Mouse (Mus musculus): ENCODE measurements at regions not wholly inside any gene's neighbourhood (a gene's known extent, or its start where the extent isn't known, plus 50 kb on each side); places are given as distances from the start of the nearest gene placed in this dataset.

DNA sequence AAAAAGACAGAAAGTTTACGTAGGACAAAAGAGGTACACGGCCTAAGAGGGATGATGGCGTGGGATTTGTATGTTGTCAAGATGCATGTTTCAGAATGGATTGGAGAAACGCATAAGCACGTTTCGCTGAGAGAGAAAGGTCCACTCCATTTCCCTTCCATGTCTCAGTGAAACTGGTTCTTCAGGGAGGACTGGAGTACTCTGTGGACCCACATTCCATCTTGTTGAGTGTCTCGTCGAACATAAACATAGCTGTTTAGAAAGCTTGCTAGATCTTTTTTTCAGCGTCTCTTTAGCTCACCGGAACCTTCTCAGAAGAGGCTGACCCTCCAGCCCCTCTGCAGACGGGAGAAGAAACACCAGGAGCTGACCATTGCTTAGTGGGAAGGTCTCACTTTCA is 145.5 kb downstream of the Evx1 start:
- WGBS, result 83% methylated on average over 11 of the region's 11 CpGs
- Histone ChIP-seq H3K27me3 (ENCODE audit: control insufficient read depth, insufficient read depth, low read length) (no peaks in the 10 kb centered on the region), H3K4me2 (ENCODE audit: low read length) (no peak overlapping the region), H3K4me3 (ENCODE audit: control insufficient read depth in 1 of 2, insufficient read depth in 1 of 2, low read depth in 1 of 2, low read length in 2 of 2) (no peak overlapping the region), H3K27ac (replicated peaks in 1 of 2; ENCODE audit: control insufficient read depth in 1 of 2, insufficient read depth in 1 of 2, low read depth in 2 of 2, low read length in 2 of 2) (no peak overlapping the region), H3K9ac (ENCODE audit: low read length) (no peak overlapping the region), H3K9me3 (ENCODE audit: control insufficient read depth, low read length) (peaks cover 8% of the 10 kb centered on the region; the same call in 1 of the 2 replicates), H3K4me1 (ENCODE audit: control insufficient read depth in 2 of 2, insufficient read depth in 2 of 2, low read length in 2 of 2) (no peaks in the 10 kb centered on the region), H3K36me3 (ENCODE audit: control insufficient read depth, insufficient read depth, low read length) (no peaks in the 10 kb centered on the region)
- ATAC-seq (ENCODE audit: insufficient number of reproducible peaks, insufficient read depth, low FRiP score, low read depth), result no peak

DNA sequence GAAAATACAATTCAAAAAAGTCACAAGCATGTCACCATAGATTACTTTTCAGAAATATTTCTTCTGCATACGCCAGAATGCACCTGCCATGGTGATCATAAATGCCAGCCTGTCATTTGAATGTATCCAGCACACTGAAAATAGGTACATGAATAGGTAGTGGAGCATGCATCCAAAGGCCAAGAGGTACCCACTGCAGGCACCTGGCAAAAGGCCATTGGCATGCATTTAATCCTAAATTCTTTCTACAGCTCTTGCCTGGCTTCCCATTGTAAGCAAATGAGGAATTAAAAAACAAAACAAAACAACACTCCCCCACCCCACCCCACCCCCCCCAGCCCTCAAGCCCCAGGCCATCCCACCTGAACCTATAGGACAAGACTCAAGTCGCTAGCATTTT is 147.9 kb downstream of the Evx1 start:
- 70% methylated on average over 2 of the region's 2 CpGs for WGBS
- Histone ChIP-seq H3K4me1 (ENCODE audit: control insufficient read depth in 2 of 2, insufficient read depth in 2 of 2, low read length in 2 of 2) (no peaks in the 10 kb centered on the region), H3K27me3 (ENCODE audit: control insufficient read depth, insufficient read depth, low read length) (no peaks in the 10 kb centered on the region), H3K27ac (replicated peaks in 1 of 2; ENCODE audit: control insufficient read depth in 1 of 2, insufficient read depth in 1 of 2, low read depth in 2 of 2, low read length in 2 of 2) (no peak overlapping the region), H3K4me3 (ENCODE audit: control insufficient read depth in 1 of 2, insufficient read depth in 1 of 2, low read depth in 1 of 2, low read length in 2 of 2) (no peak overlapping the region), H3K9me3 (ENCODE audit: control insufficient read depth, low read length) (peaks cover 8% of the 10 kb centered on the region; the same call in 1 of the 2 replicates), H3K36me3 (ENCODE audit: control insufficient read depth, insufficient read depth, low read length) (no peaks in the 10 kb centered on the region), H3K9ac (ENCODE audit: low read length) (no peak overlapping the region), H3K4me2 (ENCODE audit: low read length) (no peak overlapping the region)
- no peak for ATAC-seq (ENCODE audit: insufficient number of reproducible peaks, insufficient read depth, low FRiP score, low read depth)

DNA sequence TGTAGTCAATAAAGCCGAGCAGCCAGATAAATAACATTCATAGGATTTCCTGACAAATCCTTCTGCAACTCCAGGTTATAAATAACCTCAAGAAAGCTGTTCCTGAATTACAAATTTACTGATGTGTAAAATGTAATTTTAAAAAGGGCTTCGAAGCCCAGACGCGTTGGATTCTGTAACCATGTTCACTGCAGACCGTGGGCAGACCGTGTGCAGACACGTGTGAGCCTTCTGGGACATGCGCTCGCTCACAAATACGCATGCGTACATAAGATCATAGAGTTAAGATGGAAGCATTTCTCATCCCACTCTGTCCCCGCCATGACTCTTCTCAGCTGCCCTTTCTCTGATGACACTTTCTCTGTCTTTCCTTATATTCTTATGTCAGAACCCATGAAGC is 150.1 kb downstream of the Evx1 start:
- WGBS, result 94% methylated on average over 12 of the region's 12 CpGs
- Histone ChIP-seq H3K4me3 (ENCODE audit: control insufficient read depth in 1 of 2, insufficient read depth in 1 of 2, low read depth in 1 of 2, low read length in 2 of 2) (no peak overlapping the region), H3K27ac (replicated peaks in 1 of 2; ENCODE audit: control insufficient read depth in 1 of 2, insufficient read depth in 1 of 2, low read depth in 2 of 2, low read length in 2 of 2) (no peak overlapping the region), H3K4me1 (ENCODE audit: control insufficient read depth in 2 of 2, insufficient read depth in 2 of 2, low read length in 2 of 2) (no peaks in the 10 kb centered on the region; a peak in 1 of 4 replicates), H3K9ac (ENCODE audit: low read length) (no peak overlapping the region), H3K4me2 (ENCODE audit: low read length) (no peak overlapping the region), H3K36me3 (ENCODE audit: control insufficient read depth, insufficient read depth, low read length) (no peaks in the 10 kb centered on the region), H3K27me3 (ENCODE audit: control insufficient read depth, insufficient read depth, low read length) (no peaks in the 10 kb centered on the region), H3K9me3 (ENCODE audit: control insufficient read depth, low read length) (peaks cover 2% of the 10 kb centered on the region; the same call in 1 of the 2 replicates)
- no peak for ATAC-seq (ENCODE audit: insufficient number of reproducible peaks, insufficient read depth, low FRiP score, low read depth)

DNA sequence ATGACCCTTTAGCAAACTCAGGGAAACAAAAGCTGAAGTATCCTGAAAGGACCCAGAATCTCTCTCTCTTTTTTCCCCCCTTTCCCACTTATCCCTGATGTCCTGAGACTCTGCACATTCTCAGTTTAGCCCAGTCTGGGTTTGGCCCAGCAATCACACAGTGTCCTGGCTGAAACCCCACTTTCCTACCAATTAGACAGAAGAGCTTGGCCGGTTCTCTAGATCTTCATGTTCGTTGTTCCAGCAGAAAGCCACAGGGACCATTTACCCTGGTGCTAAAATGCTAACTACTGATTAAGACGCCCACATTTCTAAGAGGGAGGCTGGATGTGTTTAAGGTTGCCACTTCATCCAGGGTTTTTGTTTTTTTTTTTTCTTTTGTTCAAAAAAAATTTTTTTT is 151.3 kb downstream of the Evx1 start:
- no peak overlapping the region for H3K9ac ChIP-seq (ENCODE audit: low read length)
- no peak overlapping the region for H3K27ac ChIP-seq (replicated peaks in 1 of 2; ENCODE audit: control insufficient read depth in 1 of 2, insufficient read depth in 1 of 2, low read depth in 2 of 2, low read length in 2 of 2)
- H3K27me3 ChIP-seq (ENCODE audit: control insufficient read depth, insufficient read depth, low read length), result no peaks in the 10 kb centered on the region
- no peaks in the 10 kb centered on the region for H3K36me3 ChIP-seq (ENCODE audit: control insufficient read depth, insufficient read depth, low read length)
- WGBS, result 69% methylated on average over 3 of the region's 3 CpGs
- H3K4me2 ChIP-seq (ENCODE audit: low read length), result no peak overlapping the region
- no peaks in the 10 kb centered on the region; a peak in 1 of 4 replicates for H3K4me1 ChIP-seq (ENCODE audit: control insufficient read depth in 2 of 2, insufficient read depth in 2 of 2, low read length in 2 of 2)
- 0 out of 2 replicates have a peak, but pooled peaks cover 2% of the 10 kb centered on the region for H3K9me3 ChIP-seq (ENCODE audit: control insufficient read depth, low read length)
- H3K4me3 ChIP-seq (ENCODE audit: control insufficient read depth in 1 of 2, insufficient read depth in 1 of 2, low read depth in 1 of 2, low read length in 2 of 2), result no peak overlapping the region
- ATAC-seq (ENCODE audit: insufficient number of reproducible peaks, insufficient read depth, low FRiP score, low read depth), result no peak

DNA sequence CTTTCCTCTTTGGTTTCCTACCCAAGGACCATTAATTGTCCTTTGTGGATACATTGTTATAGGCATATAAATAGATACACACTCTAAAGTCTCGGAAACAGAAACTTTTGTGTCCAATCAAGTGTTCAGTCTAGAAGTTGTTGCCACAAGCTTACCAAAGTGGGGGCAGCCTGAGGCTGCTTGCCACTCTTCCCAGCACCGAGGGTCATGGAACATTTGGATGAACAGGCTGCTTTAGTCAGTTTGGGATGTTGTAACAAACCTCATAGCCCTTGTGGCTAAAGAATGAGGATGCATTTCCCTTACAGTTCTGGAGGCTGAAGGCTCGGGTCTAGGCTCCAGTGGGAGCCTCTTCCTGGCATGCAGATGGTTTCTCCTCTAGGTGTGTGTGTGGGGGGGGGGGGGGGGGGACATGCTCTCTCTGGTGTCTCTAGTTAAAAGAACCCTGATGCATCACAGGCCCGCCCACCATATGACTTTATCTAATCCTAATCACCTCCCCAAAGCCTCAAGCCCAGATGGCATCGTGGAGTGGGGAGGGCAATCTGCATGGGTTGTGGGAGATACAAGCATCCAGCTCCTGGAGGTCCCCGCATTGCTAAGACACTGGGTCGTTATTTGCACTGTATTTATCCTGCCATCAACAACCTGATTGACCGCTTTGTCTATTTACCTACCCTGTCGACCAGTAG is 152.7 kb downstream of the Evx1 start:
- 69% methylated on average over 9 of the region's 9 CpGs for WGBS
- no peak overlapping the region for H3K4me2 ChIP-seq (ENCODE audit: low read length)
- H3K27me3 ChIP-seq (ENCODE audit: control insufficient read depth, insufficient read depth, low read length), result no peaks in the 10 kb centered on the region

DNA sequence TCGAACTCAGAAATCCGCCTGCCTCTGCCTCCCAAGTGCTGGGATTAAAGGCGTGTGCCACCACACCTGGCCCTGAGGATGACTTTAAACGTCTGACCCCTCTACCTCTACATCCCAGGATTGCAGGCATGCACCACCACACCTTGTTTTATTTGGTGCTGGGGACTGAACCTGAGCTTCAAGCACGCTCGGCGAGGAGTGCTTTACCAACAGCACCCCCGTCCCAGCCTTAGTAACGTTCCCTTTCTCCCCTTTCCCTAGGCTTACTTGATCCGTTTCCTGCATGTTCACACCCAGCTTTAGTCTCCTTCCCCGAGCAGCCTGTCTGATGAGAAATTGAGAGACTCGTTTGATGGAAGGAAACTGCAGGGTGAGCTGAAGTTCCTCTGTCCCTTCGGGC is 157.5 kb downstream of the Evx1 start:
- H3K9ac ChIP-seq (ENCODE audit: low read length), result no peak overlapping the region
- ATAC-seq (ENCODE audit: insufficient number of reproducible peaks, insufficient read depth, low FRiP score, low read depth), result no peak
- 0 out of 2 replicates have a peak, but pooled peaks cover 3% of the 10 kb centered on the region for H3K27me3 ChIP-seq (ENCODE audit: control insufficient read depth, insufficient read depth, low read length)
- no peaks in the 10 kb centered on the region; a peak in 1 of 4 replicates for H3K4me1 ChIP-seq (ENCODE audit: control insufficient read depth in 2 of 2, insufficient read depth in 2 of 2, low read length in 2 of 2)
- H3K36me3 ChIP-seq (ENCODE audit: control insufficient read depth, insufficient read depth, low read length), result no peaks in the 10 kb centered on the region
- H3K4me3 ChIP-seq (ENCODE audit: control insufficient read depth in 1 of 2, insufficient read depth in 1 of 2, low read depth in 1 of 2, low read length in 2 of 2), result no peak overlapping the region
- 71% methylated on average over 13 of the region's 13 CpGs for WGBS
- no peaks in the 10 kb centered on the region for H3K9me3 ChIP-seq (ENCODE audit: control insufficient read depth, low read length)
- H3K4me2 ChIP-seq (ENCODE audit: low read length), result no peak overlapping the region
- H3K27ac ChIP-seq (replicated peaks in 1 of 2; ENCODE audit: control insufficient read depth in 1 of 2, insufficient read depth in 1 of 2, low read depth in 2 of 2, low read length in 2 of 2), result no peak overlapping the region

More for the DNA sequence above, 152.7 kb downstream of the Evx1 start:
- no peak overlapping the region for H3K9ac ChIP-seq (ENCODE audit: low read length)
- H3K36me3 ChIP-seq (ENCODE audit: control insufficient read depth, insufficient read depth, low read length), result no peaks in the 10 kb centered on the region
- H3K4me3 ChIP-seq (ENCODE audit: control insufficient read depth in 1 of 2, insufficient read depth in 1 of 2, low read depth in 1 of 2, low read length in 2 of 2), result no peak overlapping the region
- H3K27ac ChIP-seq (replicated peaks in 1 of 2; ENCODE audit: control insufficient read depth in 1 of 2, insufficient read depth in 1 of 2, low read depth in 2 of 2, low read length in 2 of 2), result no peak overlapping the region
- no peaks in the 10 kb centered on the region; a peak in 1 of 4 replicates for H3K4me1 ChIP-seq (ENCODE audit: control insufficient read depth in 2 of 2, insufficient read depth in 2 of 2, low read length in 2 of 2)
- 0 out of 2 replicates have a peak, but pooled peaks cover 2% of the 10 kb centered on the region for H3K9me3 ChIP-seq (ENCODE audit: control insufficient read depth, low read length)
- no peak for ATAC-seq (ENCODE audit: insufficient number of reproducible peaks, insufficient read depth, low FRiP score, low read depth)

DNA sequence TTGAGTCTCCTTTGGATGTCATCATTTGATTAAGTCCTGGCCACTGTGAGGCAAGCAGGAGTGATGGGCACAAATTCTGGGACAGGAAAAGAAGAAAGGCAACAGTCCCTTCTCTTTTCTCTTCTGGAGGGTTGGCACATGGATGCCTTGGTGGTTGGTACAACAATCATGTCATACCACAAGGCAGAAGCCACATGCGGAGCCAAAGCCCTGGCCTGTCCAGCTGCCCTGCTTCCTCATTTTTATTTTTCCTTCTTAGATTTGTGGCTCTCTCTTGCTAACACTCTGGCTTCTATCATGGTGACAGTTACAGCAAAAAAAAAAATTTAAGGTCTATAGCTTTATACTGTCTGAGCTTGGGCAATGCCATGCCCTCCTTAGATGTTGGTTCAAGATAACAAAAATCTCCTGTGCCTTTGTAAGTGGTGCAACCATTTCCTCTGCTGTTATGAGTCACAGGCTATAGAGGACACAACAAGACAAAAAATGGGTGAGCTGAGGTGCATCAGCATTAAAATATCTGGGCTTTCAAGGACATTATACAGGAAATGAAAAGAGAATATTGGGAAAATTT is 158.2 kb downstream of the Evx1 start:
- H3K4me2 ChIP-seq (ENCODE audit: low read length), result no peak overlapping the region
- no peak overlapping the region for H3K4me3 ChIP-seq (ENCODE audit: control insufficient read depth in 1 of 2, insufficient read depth in 1 of 2, low read depth in 1 of 2, low read length in 2 of 2)
- 95% methylated on average over 1 of the region's 1 CpGs for WGBS
- H3K9ac ChIP-seq (ENCODE audit: low read length), result no peak overlapping the region
- 0 out of 2 replicates have a peak, but pooled peaks cover 3% of the 10 kb centered on the region for H3K27me3 ChIP-seq (ENCODE audit: control insufficient read depth, insufficient read depth, low read length)
- no peaks in the 10 kb centered on the region for H3K9me3 ChIP-seq (ENCODE audit: control insufficient read depth, low read length)
- no peaks in the 10 kb centered on the region for H3K36me3 ChIP-seq (ENCODE audit: control insufficient read depth, insufficient read depth, low read length)
- H3K27ac ChIP-seq (replicated peaks in 1 of 2; ENCODE audit: control insufficient read depth in 1 of 2, insufficient read depth in 1 of 2, low read depth in 2 of 2, low read length in 2 of 2), result no peak overlapping the region
- H3K4me1 ChIP-seq (ENCODE audit: control insufficient read depth in 2 of 2, insufficient read depth in 2 of 2, low read length in 2 of 2), result no peaks in the 10 kb centered on the region; a peak in 1 of 4 replicates
- no peak for ATAC-seq (ENCODE audit: insufficient number of reproducible peaks, insufficient read depth, low FRiP score, low read depth)
